Mouse (Mus musculus) myocyte (in vitro differentiated cells): ENCODE results near the gene Nav3. TPM values are rescaled to one million over a fixed set of nuclear protein-coding genes. Genes with fewer than 3 reads are reported as not detected.

Experiments
- H3K27me3 ChIP-seq: one replicate; pipeline ENCODE4 v1.6.1; 2011; ENCODE audit not compliant: control insufficient read depth, insufficient read depth, insufficient read length
- H3K36me3 ChIP-seq: one replicate; pipeline ENCODE4 v1.6.1; 2011; ENCODE audit not compliant: control insufficient read depth, insufficient read depth
- H3K4me2 ChIP-seq: one replicate; pipeline ENCODE4 v1.6.1; 2011; ENCODE audit warnings: low read depth, control low read depth
- H3K4me3 ChIP-seq: one replicate; pipeline ENCODE4 v1.5.1; 2011; ENCODE audit warnings: mild to moderate bottlenecking, control low read depth, moderate library complexity
- H3K79me2 ChIP-seq: one replicate; pipeline ENCODE4 v1.6.1; 2011; ENCODE audit not compliant: control insufficient read depth, insufficient read depth
- H3ac ChIP-seq: one replicate; pipeline ENCODE4 v1.6.1; 2011; ENCODE audit not compliant: control insufficient read depth, insufficient read length
- CEBPB ChIP-seq: IDR thresholded peaks from 2 replicates; pipeline ENCODE4 v1.6.1; 2011; ENCODE audit warnings: mild to moderate bottlenecking, moderate library complexity; ENCODE audit not compliant: poor library complexity, insufficient read depth, severe bottlenecking
- E2F4 ChIP-seq: IDR thresholded peaks from one replicate; pipeline ENCODE4 v1.6.1; 2011; ENCODE audit warnings: mild to moderate bottlenecking, control low read depth, moderate library complexity; ENCODE audit not compliant: insufficient read depth
- MAX ChIP-seq: IDR thresholded peaks from one replicate; pipeline ENCODE4 v1.6.1; 2011; ENCODE audit warnings: low read depth, mild to moderate bottlenecking, control low read depth
- MYOD1 ChIP-seq, 3 experiments: IDR thresholded peaks; one replicate each; pipeline ENCODE4 v1.6.1; 2011; ENCODE audit warnings: control low read depth in 2 of 3, low read depth in 2 of 3, mild to moderate bottlenecking in 2 of 3, moderate library complexity in 1 of 3; ENCODE audit not compliant: insufficient read length in 2 of 3, control insufficient read depth in 1 of 3
- MYOG ChIP-seq, 3 experiments: IDR thresholded peaks; one replicate each; pipeline ENCODE4 v1.6.1; 2011; ENCODE audit warnings: control low read depth in 2 of 3, low read depth in 2 of 3, mild to moderate bottlenecking in 2 of 3; ENCODE audit not compliant: insufficient read length in 2 of 3, control insufficient read depth in 1 of 3, insufficient read depth in 1 of 3
- POLR2A ChIP-seq: IDR thresholded peaks from one replicate; pipeline ENCODE4 v1.6.1; 2011; ENCODE audit warnings: low read depth, mild to moderate bottlenecking, control low read depth, moderate library complexity; ENCODE audit not compliant: insufficient read length
- POLR2AphosphoS2 ChIP-seq: IDR thresholded peaks from one replicate; pipeline ENCODE4 v1.6.1; 2011; ENCODE audit warnings: low read depth, control low read depth; ENCODE audit not compliant: insufficient read length
- REST ChIP-seq: IDR thresholded peaks from one replicate; pipeline ENCODE4 v1.6.1; 2011; ENCODE audit warnings: mild to moderate bottlenecking, control low read depth, moderate library complexity; ENCODE audit not compliant: insufficient read depth, insufficient read length
- SRF ChIP-seq: IDR thresholded peaks from one replicate; pipeline ENCODE4 v1.6.1; 2011; ENCODE audit warnings: low read depth; ENCODE audit not compliant: control insufficient read depth, insufficient read length
- TCF12 ChIP-seq: IDR thresholded peaks from one replicate; pipeline ENCODE4 v1.6.1; 2011; ENCODE audit warnings: mild to moderate bottlenecking, control low read depth; ENCODE audit not compliant: poor library complexity, insufficient read depth, severe bottlenecking
- TCF3 ChIP-seq: IDR thresholded peaks from one replicate; pipeline ENCODE4 v1.6.1; 2011; ENCODE audit warnings: low read depth, control low read depth; ENCODE audit not compliant: insufficient read length
- USF1 ChIP-seq: IDR thresholded peaks from one replicate; pipeline ENCODE4 v1.6.1; 2011; ENCODE audit warnings: low read depth, mild to moderate bottlenecking, control low read depth, moderate library complexity
- polyA plus RNA-seq: library from polyadenylated mRNA; unstranded; fragments of >200 nt; fragmentation: generic; extraction: Trizol; gene quantifications from one replicate; pipeline ENCODE4 v1.2.1, GENCODE M21; 2012; ENCODE audit warnings: missing spikeins

The Nav3 gene
- polyA plus RNA-seq, 1 experiment: 2.9 TPM

- Histone ChIP-seq H3ac (no peak overlapping the region), H3K36me3 (no peaks in the 10 kb centered on the region), H3K27me3 (no peaks in the 10 kb centered on the region), H3K4me3 (no peak overlapping the region), H3K79me2 (no peaks in the 10 kb centered on the region), H3K4me2 (no peak overlapping the region)
- TF ChIP-seq CEBPB (no peak), REST (no peak), POLR2A (no peak), USF1 (no peak), MAX (no peak), MYOD1 (IDR thresholded peaks at IDR 0.05; ENCODE audit: control insufficient read depth in 1 of 3, insufficient read length in 2 of 3, low read depth in 2 of 3) (no peak), E2F4 (no peak), TCF12 (no peak), SRF (no peak), TCF3 (no peak), POLR2AphosphoS2 (no peak), MYOG (IDR thresholded peaks at IDR 0.05; ENCODE audit: control insufficient read depth in 1 of 3, insufficient read depth in 1 of 3, insufficient read length in 2 of 3, low read depth in 2 of 3) (no peak)
These were observed 146.5 kb downstream of the Nav3 start for GRCm38 (mm10) chr10:110309511-110309910.

GRCm38 (mm10) chr10:110305609-110306008 lies 150.4 kb downstream of the Nav3 start:
- Histone ChIP-seq H3K4me3 (no peak overlapping the region), H3K79me2 (no peaks in the 10 kb centered on the region), H3K36me3 (no peaks in the 10 kb centered on the region), H3K27me3 (no peaks in the 10 kb centered on the region), H3K4me2 (no peak overlapping the region), H3ac (no peak overlapping the region)
- TF ChIP-seq CEBPB (no peak), MYOD1 (IDR thresholded peaks at IDR 0.05; ENCODE audit: control insufficient read depth in 1 of 3, insufficient read length in 2 of 3, low read depth in 2 of 3) (no peak), TCF3 (no peak), MAX (no peak), SRF (no peak), TCF12 (no peak), REST (no peak), MYOG (IDR thresholded peaks at IDR 0.05; ENCODE audit: control insufficient read depth in 1 of 3, insufficient read depth in 1 of 3, insufficient read length in 2 of 3, low read depth in 2 of 3) (no peak), USF1 (no peak), E2F4 (no peak), POLR2A (no peak), POLR2AphosphoS2 (no peak)

- TF ChIP-seq SRF: no peak
- no peak for TF ChIP-seq USF1
- no peak for TF ChIP-seq MAX
- no peak for TF ChIP-seq POLR2AphosphoS2
- no peak for TF ChIP-seq TCF3
- TF ChIP-seq MYOG (IDR thresholded peaks at IDR 0.05; ENCODE audit: control insufficient read depth in 1 of 3, insufficient read depth in 1 of 3, insufficient read length in 2 of 3, low read depth in 2 of 3): no peak
- no peak for TF ChIP-seq E2F4
- TF ChIP-seq REST: no peak
- TF ChIP-seq CEBPB: no peak
- no peak for TF ChIP-seq POLR2A
- no peak for TF ChIP-seq MYOD1 (IDR thresholded peaks at IDR 0.05; ENCODE audit: control insufficient read depth in 1 of 3, insufficient read length in 2 of 3, low read depth in 2 of 3)
- no peak for TF ChIP-seq TCF12
- Histone ChIP-seq H3K27me3 (no peaks in the 10 kb centered on the region), H3ac (no peak overlapping the region), H3K4me3 (no peak overlapping the region), H3K36me3 (no peaks in the 10 kb centered on the region), H3K4me2 (no peak overlapping the region), H3K79me2 (no peaks in the 10 kb centered on the region)
These were observed 165.9 kb downstream of the Nav3 start for GRCm38 (mm10) chr10:110290016-110290623.

- H3K4me3 ChIP-seq: no peak overlapping the region
- H3K4me2 ChIP-seq: no peak overlapping the region
- H3K27me3 ChIP-seq: no peaks in the 10 kb centered on the region
- TF ChIP-seq MAX (no peak), TCF3 (no peak), CEBPB (no peak), MYOD1 (IDR thresholded peaks at IDR 0.05; ENCODE audit: control insufficient read depth in 1 of 3, insufficient read length in 2 of 3, low read depth in 2 of 3) (no peak), TCF12 (no peak), MYOG (IDR thresholded peaks at IDR 0.05; ENCODE audit: control insufficient read depth in 1 of 3, insufficient read depth in 1 of 3, insufficient read length in 2 of 3, low read depth in 2 of 3) (no peak)
- no peaks in the 10 kb centered on the region for H3K36me3 ChIP-seq
- no peaks in the 10 kb centered on the region for H3K79me2 ChIP-seq
- no peak overlapping the region for H3ac ChIP-seq
These were observed 172.1 kb downstream of the Nav3 start for GRCm38 (mm10) chr10:110283879-110284278.

GRCm38 (mm10) chr10:110272818-110273217 lies 183.2 kb downstream of the Nav3 start:
- no peaks in the 10 kb centered on the region for H3K36me3 ChIP-seq
- no peak overlapping the region for H3ac ChIP-seq
- H3K79me2 ChIP-seq: no peaks in the 10 kb centered on the region
- H3K27me3 ChIP-seq: no peaks in the 10 kb centered on the region
- H3K4me3 ChIP-seq: no peak overlapping the region
- H3K4me2 ChIP-seq: no peak overlapping the region
- TF ChIP-seq MAX (no peak), TCF12 (no peak), CEBPB (no peak), MYOG (IDR thresholded peaks at IDR 0.05; ENCODE audit: control insufficient read depth in 1 of 3, insufficient read depth in 1 of 3, insufficient read length in 2 of 3, low read depth in 2 of 3) (no peak), POLR2AphosphoS2 (no peak), REST (no peak), TCF3 (no peak), MYOD1 (IDR thresholded peaks at IDR 0.05; ENCODE audit: control insufficient read depth in 1 of 3, insufficient read length in 2 of 3, low read depth in 2 of 3) (no peak), POLR2A (no peak), SRF (no peak), USF1 (no peak), E2F4 (no peak)
